Mouse (Mus musculus) stomach, embryonic 16.5 days (tissue): ENCODE measurements around the gene Carmil1. TPM values are rescaled to one million over a fixed set of nuclear protein-coding genes. Genes with fewer than 3 reads are reported as not detected.

ENCODE experiments used
- ATAC-seq: fragments of 200-750 bp; cut with Nextera tagmentation; 2 replicates; pipeline ENCODE4 v1.8.0; 2017; ENCODE audit warnings: moderate number of reproducible peaks, moderate TSS enrichment; ENCODE audit not compliant: insufficient read depth, low FRiP score
- H3K27ac ChIP-seq: fragments of 300-500 bp; sonication (generic); 2 replicates; pipeline ENCODE4 v1.5.1; 2014; ENCODE audit warnings: low read length
- H3K27me3 ChIP-seq: fragments of 300-500 bp; sonication (generic); 2 replicates; pipeline ENCODE4 v1.6.1; 2014; ENCODE audit warnings: low read length, control low read depth, mixed read lengths; ENCODE audit not compliant: control insufficient read depth, insufficient read depth
- H3K36me3 ChIP-seq: fragments of 300-500 bp; sonication (generic); 2 replicates; pipeline ENCODE4 v1.6.1; 2014; ENCODE audit warnings: low read length; ENCODE audit not compliant: control insufficient read depth, insufficient read depth
- H3K4me1 ChIP-seq: fragments of 300-500 bp; sonication (generic); 2 replicates; pipeline ENCODE4 v1.6.1; 2014; ENCODE audit warnings: low read length, control low read depth, mixed read lengths; ENCODE audit not compliant: control insufficient read depth, insufficient read depth
- H3K4me2 ChIP-seq: fragments of 300-500 bp; sonication (generic); 2 replicates; pipeline ENCODE4 v1.6.1; 2014; ENCODE audit warnings: low read depth, low read length, mixed read lengths
- H3K4me3 ChIP-seq: fragments of 300-500 bp; sonication (generic); replicated peaks from 2 replicates; pipeline ENCODE4 v1.5.1; 2014; ENCODE audit warnings: mild to moderate bottlenecking, low read length
- H3K9ac ChIP-seq: fragments of 300-500 bp; sonication (generic); 2 replicates; pipeline ENCODE4 v1.6.1; 2014; ENCODE audit warnings: low read length
- H3K9me3 ChIP-seq: fragments of 300-500 bp; sonication (generic); replicated peaks from 2 replicates; pipeline ENCODE4 v1.6.1; 2016; ENCODE audit warnings: low read length, control low read depth; ENCODE audit not compliant: control insufficient read depth
- WGBS: fragments of 180-500 bp; shearing (Covaris S2); extraction: QIAGEN DNeasy Blood & Tissue Kit; methylation state at CpG from one replicate; pipeline ENCODE4 v1.1.7; 2014; 5-methylcytosine and 5-hydroxymethylcytosine counted together
- polyA plus RNA-seq: library from polyadenylated mRNA; unstranded; fragments of >200 nt; fragmentation: Nextera tagmentation; extraction: Ambion mirVana; gene quantifications from 2 replicates; pipeline ENCODE4 v1.2.1, GENCODE M21; 2015

Carmil1 gene
- polyA plus RNA-seq, 1 experiment from 2014 or later, result 41.6 TPM

- Histone ChIP-seq H3K4me3 (no peak overlapping the region), H3K36me3 (0 out of 2 replicates have a peak, but pooled peaks cover 9% of the 10 kb centered on the region), H3K4me1 (no peaks in the 10 kb centered on the region), H3K9ac (no peak overlapping the region), H3K4me2 (no peak overlapping the region), H3K9me3 (no peaks in the 10 kb centered on the region), H3K27ac (no peak overlapping the region), H3K27me3 (no peaks in the 10 kb centered on the region)
- 72% methylated on average over 3 of the region's 3 CpGs for WGBS
- no peak for ATAC-seq
These were observed 243.1 kb downstream of the Carmil1 start for GRCm38 (mm10) chr13:24037502-24037901.

- WGBS, result 85% methylated on average over 18 of the region's 18 CpGs
- no peak overlapping the region for H3K27ac ChIP-seq
- H3K4me2 ChIP-seq, result no peak overlapping the region
- no peaks in the 10 kb centered on the region for H3K9me3 ChIP-seq
- no peaks in the 10 kb centered on the region for H3K27me3 ChIP-seq
- ATAC-seq, result no peak
- 0 out of 2 replicates have a peak, but pooled peaks cover 6% of the 10 kb centered on the region for H3K36me3 ChIP-seq
- H3K4me3 ChIP-seq, result no peak overlapping the region
- H3K9ac ChIP-seq, result no peak overlapping the region
- no peaks in the 10 kb centered on the region for H3K4me1 ChIP-seq
These were observed 244.4 kb downstream of the Carmil1 start for GRCm38 (mm10) chr13:24036150-24036549.

GRCm38 (mm10) chr13:24027191-24028170 lies 253.1 kb downstream of the Carmil1 start:
- ATAC-seq, result no peak
- no peaks in the 10 kb centered on the region for H3K36me3 ChIP-seq
- WGBS, result 67% methylated on average over 5 of the region's 5 CpGs
- no peaks in the 10 kb centered on the region for H3K9me3 ChIP-seq
- H3K27me3 ChIP-seq, result no peaks in the 10 kb centered on the region
- H3K4me1 ChIP-seq, result no peaks in the 10 kb centered on the region
- no peak overlapping the region for H3K9ac ChIP-seq
- H3K4me3 ChIP-seq, result no peak overlapping the region
- H3K27ac ChIP-seq, result no peak overlapping the region
- H3K4me2 ChIP-seq, result no peak overlapping the region

GRCm38 (mm10) chr13:24018515-24018914 lies 262.1 kb downstream of the Carmil1 start:
- Histone ChIP-seq H3K4me2 (no peak overlapping the region), H3K27me3 (no peaks in the 10 kb centered on the region)
- no peak for ATAC-seq

GRCm38 (mm10) chr13:24005528-24005927 lies 275.1 kb downstream of the Carmil1 start:
- 84% methylated on average over 2 of the region's 2 CpGs for WGBS
- Histone ChIP-seq H3K27me3 (no peaks in the 10 kb centered on the region), H3K4me3 (no peak overlapping the region), H3K9me3 (no peaks in the 10 kb centered on the region), H3K4me1 (no peaks in the 10 kb centered on the region), H3K4me2 (no peak overlapping the region), H3K27ac (no peak overlapping the region), H3K36me3 (no peaks in the 10 kb centered on the region), H3K9ac (no peak overlapping the region)
- ATAC-seq, result no peak

More at GRCm38 (mm10) chr13:24018515-24018914, 262.1 kb downstream of the Carmil1 start:
- Histone ChIP-seq H3K9me3 (no peaks in the 10 kb centered on the region), H3K4me3 (no peak overlapping the region), H3K36me3 (no peaks in the 10 kb centered on the region), H3K27ac (no peak overlapping the region), H3K4me1 (no peaks in the 10 kb centered on the region), H3K9ac (no peak overlapping the region)
- WGBS, result 86% methylated on average over 4 of the region's 4 CpGs

GRCm38 (mm10) chr13:24001797-24002196 lies 278.8 kb downstream of the Carmil1 start:
- Histone ChIP-seq H3K36me3 (no peaks in the 10 kb centered on the region), H3K27me3 (no peaks in the 10 kb centered on the region), H3K4me2 (no peak overlapping the region), H3K9me3 (no peaks in the 10 kb centered on the region), H3K4me1 (no peaks in the 10 kb centered on the region), H3K4me3 (no peak overlapping the region), H3K9ac (no peak overlapping the region), H3K27ac (no peak overlapping the region)
- ATAC-seq, result no peak
- WGBS, result 54% methylated on average over 2 of the region's 2 CpGs

GRCm38 (mm10) chr13:24001081-24001480 lies 279.5 kb downstream of the Carmil1 start:
- Histone ChIP-seq H3K4me3 (no peak overlapping the region), H3K4me2 (no peak overlapping the region), H3K36me3 (no peaks in the 10 kb centered on the region), H3K9ac (no peak overlapping the region), H3K4me1 (no peaks in the 10 kb centered on the region), H3K9me3 (no peaks in the 10 kb centered on the region), H3K27me3 (no peaks in the 10 kb centered on the region), H3K27ac (no peak overlapping the region)
- no peak for ATAC-seq
- 80% methylated on average over 2 of the region's 2 CpGs for whole genome bisulfite sequencing

- ATAC-seq, result no peak
These were observed 281.8 kb downstream of the Carmil1 start for GRCm38 (mm10) chr13:23998826-23999225.

GRCm38 (mm10) chr13:23994756-23995155 lies 285.8 kb downstream of the Carmil1 start:
- Histone ChIP-seq H3K4me3 (no peak overlapping the region), H3K9ac (no peak overlapping the region), H3K27me3 (peaks cover 11% of the 10 kb centered on the region; the same call in 1 of the 2 replicates), H3K4me2 (no peak overlapping the region), H3K4me1 (no peaks in the 10 kb centered on the region), H3K27ac (no peak overlapping the region), H3K9me3 (no peaks in the 10 kb centered on the region), H3K36me3 (no peaks in the 10 kb centered on the region)
- ATAC-seq, result no peak
- 77% methylated on average over 3 of the region's 3 CpGs for WGBS

More at GRCm38 (mm10) chr13:23998826-23999225, 281.8 kb downstream of the Carmil1 start:
- Histone ChIP-seq H3K27me3 (no peaks in the 10 kb centered on the region), H3K4me1 (no peaks in the 10 kb centered on the region), H3K27ac (no peak overlapping the region), H3K9me3 (no peaks in the 10 kb centered on the region), H3K4me2 (no peak overlapping the region), H3K4me3 (no peak overlapping the region), H3K9ac (no peak overlapping the region), H3K36me3 (no peaks in the 10 kb centered on the region)
- WGBS, result 78% methylated on average over 2 of the region's 2 CpGs
